Mouse (Mus musculus) heart, adult 18-20 months (tissue): Measurements from ENCODE around the gene Olfr348. TPM values are rescaled to one million over a fixed set of nuclear protein-coding genes. Genes with fewer than 3 reads are reported as not detected.

Experiments
- DNase-seq, 2 experiments: peaks; one replicate each; pipeline ENCODE4 v3.0.0; 2021 to 2022; ENCODE audit warnings: mixed read lengths in 1 of 2
- long read RNA-seq, 2 experiments: library from polyadenylated mRNA; stranded (forward); transcript quantifications; one replicate each; pipeline ENCODE4 v2.0.0; 2021
- total RNA-seq, 2 experiments: library from RNA; stranded (reverse); gene quantifications; 2 replicates each; pipeline ENCODE4 v1.2.3; 2021

Olfr348 gene
- total RNA-seq, result not detected
- long read RNA-seq, experiment 1, result 0 reads
- long read RNA-seq, experiment 2, result 0 reads

DNA sequence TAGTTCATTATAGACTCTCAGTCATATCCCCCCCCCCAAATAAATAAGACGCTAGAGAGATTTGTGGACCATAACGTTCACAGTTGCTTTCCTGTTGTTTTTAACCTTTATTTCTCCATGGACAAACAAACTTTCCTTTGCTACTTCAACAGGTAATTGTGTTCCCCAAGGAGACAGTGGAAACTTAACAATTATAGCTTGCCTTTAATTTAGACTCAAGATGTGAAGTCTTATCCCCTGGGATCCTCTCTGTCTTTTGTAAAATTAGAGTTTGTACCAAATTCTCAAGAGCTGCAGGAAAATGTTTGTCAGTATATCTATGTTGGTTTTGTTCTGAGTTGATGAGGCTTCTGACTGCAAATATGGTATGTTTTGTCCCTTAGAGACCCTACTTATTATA lies at the start of gene Olfr348:
Gene Olfr348, plus strand, starts transcription at position 301 of the 400 bp plus-strand sequence.
- DNase-seq, result no peak

DNA sequence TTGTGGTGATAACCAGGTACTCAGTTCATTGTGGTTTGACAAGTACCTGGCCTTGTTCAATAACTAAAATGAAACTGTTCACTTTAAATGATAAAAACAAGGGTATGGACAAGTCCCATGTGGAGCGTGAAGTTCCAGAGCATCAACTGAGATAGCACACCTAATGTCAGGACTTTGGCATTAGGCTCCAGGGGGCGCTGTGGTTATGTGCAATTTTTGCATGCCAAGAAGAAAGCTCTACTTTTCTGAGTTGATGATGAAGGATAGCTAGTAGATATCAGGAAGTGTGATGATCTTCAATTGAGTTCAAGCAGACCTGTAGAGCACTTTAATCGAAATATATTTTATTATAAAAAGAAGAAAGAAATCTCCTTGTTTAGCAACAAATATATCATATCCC lies 47.9 kb upstream of the Olfr348 start:
- no peak for DNase-seq

DNA sequence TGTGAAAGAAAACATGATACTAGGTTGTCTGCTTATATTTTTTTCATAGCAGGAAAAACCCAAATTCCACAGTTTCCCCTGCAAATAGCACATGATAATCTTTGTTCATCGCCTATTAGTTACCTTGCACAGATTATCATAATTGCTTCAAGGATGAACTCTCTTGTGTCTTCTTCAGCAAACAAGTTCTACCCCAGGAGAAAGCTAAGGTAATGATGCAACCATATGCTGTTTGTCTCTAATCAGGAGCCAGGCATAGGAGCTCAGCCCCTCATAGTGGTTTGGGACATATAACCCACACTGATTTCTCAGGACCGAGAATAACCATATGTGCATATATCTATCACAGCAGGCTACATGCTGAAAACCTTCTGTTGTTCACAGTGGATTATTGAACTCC lies 6.2 kb downstream of the Olfr348 start, which contains the start of gene Olfr50:
Gene Olfr50, plus strand, starts transcription at position 301 of the 400 bp plus-strand sequence.
- DNase-seq, result no peak

DNA sequence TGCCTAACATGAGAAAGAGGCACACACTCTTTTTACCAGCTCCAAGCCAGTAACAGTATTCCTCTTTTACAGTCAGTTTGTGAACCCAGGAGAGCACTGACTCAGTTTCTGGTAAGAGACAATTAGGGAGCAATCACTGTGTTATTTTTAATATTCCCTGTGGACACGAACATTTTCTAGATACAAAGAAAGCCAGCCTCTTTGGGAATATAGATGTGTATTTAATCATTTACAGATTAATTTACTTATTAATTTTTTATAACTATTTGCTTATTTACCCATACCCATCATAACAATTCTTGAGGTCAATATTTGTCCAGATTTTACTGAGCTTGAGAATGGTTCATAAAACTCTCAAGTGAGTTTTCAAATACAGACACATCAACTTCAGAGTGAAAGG lies 32.9 kb downstream of the Olfr348 start, which contains the start of gene Olfr3:
Gene Olfr3, minus strand, starts transcription at position 101 of the 400 bp plus-strand sequence.
- DNase-seq, result no peak

Other genes with a start within 250 kb of the Olfr348 start
- not detected for gene Olfr344, start 217.6 kb upstream of the Olfr348 start, total RNA-seq
- gene Olfr345, start 144.2 kb upstream of the Olfr348 start, total RNA-seq, result not detected
- gene Olfr346, start 98.5 kb upstream of the Olfr348 start, total RNA-seq, result not detected
- not detected for gene Olfr347, start 52.4 kb upstream of the Olfr348 start, total RNA-seq
- gene Olfr50, start 6.3 kb downstream of the Olfr348 start, total RNA-seq, result not detected
- not detected for gene Olfr3, start 32.8 kb downstream of the Olfr348 start, total RNA-seq
- not detected for gene Olfr350, start 62.0 kb downstream of the Olfr348 start, total RNA-seq
- gene Olfr351, start 78.4 kb downstream of the Olfr348 start, total RNA-seq, result not detected
- gene Olfr352, start 84.2 kb downstream of the Olfr348 start, total RNA-seq, result not detected
- not detected for gene Olfr353, start 108.7 kb downstream of the Olfr348 start, total RNA-seq
- gene Olfr354, start 121.4 kb downstream of the Olfr348 start, total RNA-seq, result not detected
- gene Olfr355, start 144.6 kb downstream of the Olfr348 start, total RNA-seq, result not detected
- gene Olfr356, start 152.8 kb downstream of the Olfr348 start, total RNA-seq, result not detected
- gene Olfr357, start 209.6 kb downstream of the Olfr348 start, total RNA-seq, result not detected
- gene Olfr358, start 225.1 kb downstream of the Olfr348 start, total RNA-seq, result not detected